Mouse (Mus musculus) spleen, adult 2 months (tissue): ENCODE data around the gene Gabbr2. TPM values are rescaled to one million over a fixed set of nuclear protein-coding genes. Genes with fewer than 3 reads are reported as not detected.

ENCODE experiments used
- DNase-seq, 2 experiments: peaks; one replicate each; pipeline versions ENCODE4 v3.0.0 to v3.0.0-alpha.2; 2012 to 2021; ENCODE audit warnings: low spot score in 2 of 2, low read depth in 1 of 2
- H3K27ac ChIP-seq: fragments of 200-500 bp; 2 replicates; pipeline ENCODE4 v1.5.1; 2012; ENCODE audit warnings: low read length, inconsistent platforms; ENCODE audit not compliant: insufficient read depth
- H3K27me3 ChIP-seq: fragments of 200-500 bp; 2 replicates; pipeline ENCODE4 v1.6.1; 2012; ENCODE audit warnings: mild to moderate bottlenecking, moderate library complexity, low read length, inconsistent platforms; ENCODE audit not compliant: control insufficient read depth, insufficient read depth
- H3K36me3 ChIP-seq: fragments of 200-500 bp; 2 replicates; pipeline ENCODE4 v1.6.1; 2012; ENCODE audit warnings: mild to moderate bottlenecking, low read length, inconsistent platforms; ENCODE audit not compliant: control insufficient read depth, insufficient read depth
- H3K4me1 ChIP-seq: fragments of 200-500 bp; 2 replicates; pipeline ENCODE4 v1.6.1; 2011; ENCODE audit warnings: inconsistent platforms; ENCODE audit not compliant: control insufficient read depth, insufficient read depth, insufficient read length
- H3K4me3 ChIP-seq: fragments of 200-500 bp; 2 replicates; pipeline ENCODE4 v1.5.1; 2011; ENCODE audit warnings: mild to moderate bottlenecking, inconsistent platforms; ENCODE audit not compliant: insufficient read depth, insufficient read length; ENCODE audit errors: extremely low read depth
- CTCF ChIP-seq: fragments of 200-500 bp; IDR thresholded peaks from 2 replicates; pipeline ENCODE4 v1.5.1; 2011; ENCODE audit warnings: mild to moderate bottlenecking, inconsistent platforms; ENCODE audit not compliant: insufficient read depth, insufficient read length, insufficient replicate concordance; ENCODE audit errors: extremely low read depth
- POLR2A ChIP-seq: fragments of 200-500 bp; IDR thresholded peaks from 2 replicates; pipeline ENCODE4 v1.6.1; 2011; ENCODE audit warnings: low read depth, low read length, inconsistent platforms
- whole genome bisulfite sequencing: fragments of 180-500 bp; shearing (Covaris S2); methylation state at CpG from one replicate; pipeline ENCODE4 v1.1.7; 2018; 5-methylcytosine and 5-hydroxymethylcytosine counted together
- polyA plus RNA-seq: library from polyadenylated mRNA; depleted of rRNA; stranded (reverse); fragments of >200 nt; gene quantifications from 2 replicates; pipeline ENCODE4 v1.2.3, GENCODE M21; 2012

Gene Gabbr2
- polyA plus RNA-seq, 1 experiment: not detected

DNA sequence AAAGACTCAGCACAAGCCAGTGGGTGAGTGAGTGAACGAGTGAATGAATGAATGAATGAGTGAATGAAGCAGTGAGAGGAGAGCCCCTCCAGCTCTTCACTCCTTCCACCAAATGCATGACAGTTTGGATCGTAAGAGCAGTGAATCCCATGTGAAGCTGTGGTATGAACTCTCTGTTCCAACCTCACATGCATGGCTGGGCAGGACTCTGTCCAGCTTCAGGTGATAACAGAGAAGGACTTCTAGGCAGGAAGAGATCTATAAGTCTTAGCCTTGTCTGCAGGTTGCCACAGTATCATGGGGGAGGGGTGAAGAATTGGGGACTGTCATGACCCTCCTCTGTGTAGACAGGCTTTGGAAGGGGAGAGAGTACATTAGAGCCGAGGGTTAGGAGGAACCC, 122.8 kb downstream of the Gabbr2 start:
- no peak overlapping the region for H3K4me3 ChIP-seq
- TF ChIP-seq CTCF (no peak), POLR2A (no peak)
- no peaks in the 10 kb centered on the region; the same call in 1 of the 2 replicates for H3K4me1 ChIP-seq
- H3K36me3 ChIP-seq: no peaks in the 10 kb centered on the region
- DNase-seq: no peak
- no peak overlapping the region for H3K27ac ChIP-seq
- 87% methylated on average over 3 of the region's 3 CpGs for WGBS
- no peaks in the 10 kb centered on the region for H3K27me3 ChIP-seq

DNA sequence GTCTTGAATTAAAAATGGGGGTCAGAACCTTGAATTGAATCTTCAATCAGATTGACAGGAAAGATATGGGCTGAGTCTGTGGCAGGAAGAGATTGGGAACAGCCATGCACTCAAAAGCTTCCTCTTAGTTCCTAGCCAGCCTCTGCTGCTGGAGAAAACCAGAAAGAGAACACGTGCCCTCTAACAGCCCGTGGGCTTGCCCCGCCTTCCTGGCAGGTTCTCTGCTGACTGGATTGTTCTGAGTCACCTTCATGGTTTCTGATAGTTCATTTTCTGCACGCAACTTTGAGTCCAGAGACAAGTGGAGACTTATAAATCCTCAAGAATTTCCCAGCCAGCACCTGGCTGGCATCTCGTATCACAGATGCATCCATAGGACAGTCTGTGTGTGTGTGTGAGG, 123.5 kb downstream of the Gabbr2 start:
- no peak for DNase-seq
- Histone ChIP-seq H3K4me3 (no peak overlapping the region), H3K36me3 (no peaks in the 10 kb centered on the region), H3K4me1 (no peaks in the 10 kb centered on the region; the same call in 1 of the 2 replicates), H3K27ac (no peak overlapping the region), H3K27me3 (no peaks in the 10 kb centered on the region)
- TF ChIP-seq POLR2A (no peak), CTCF (no peak)
- WGBS: 9% methylated on average over 5 of the region's 5 CpGs

DNA sequence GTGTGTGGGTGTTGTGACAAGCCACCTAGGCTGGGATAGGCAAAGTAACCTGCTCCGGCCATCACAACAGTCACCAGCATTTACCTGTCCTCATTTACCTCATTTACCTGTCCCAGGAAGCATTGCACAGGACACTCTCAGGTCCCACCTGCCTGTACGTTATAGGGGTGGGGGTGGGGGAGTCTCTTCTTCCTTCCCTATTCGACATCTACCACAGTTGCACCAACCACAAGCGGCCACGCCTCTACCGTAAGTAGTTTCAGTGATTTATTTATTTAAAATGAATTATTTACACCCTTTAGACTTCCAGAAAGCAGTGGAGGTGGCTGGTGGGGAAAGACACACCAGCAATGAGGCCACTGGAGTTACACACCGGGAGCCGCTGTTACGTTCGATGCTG, 123.9 kb downstream of the Gabbr2 start:
- H3K27ac ChIP-seq: no peak overlapping the region
- H3K4me3 ChIP-seq: no peak overlapping the region
- 4% methylated on average over 10 of the region's 10 CpGs for WGBS
- no peaks in the 10 kb centered on the region; the same call in 1 of the 2 replicates for H3K4me1 ChIP-seq
- no peaks in the 10 kb centered on the region for H3K27me3 ChIP-seq
- no peak for DNase-seq
- H3K36me3 ChIP-seq: no peaks in the 10 kb centered on the region
- TF ChIP-seq POLR2A (no peak), CTCF (no peak)

DNA sequence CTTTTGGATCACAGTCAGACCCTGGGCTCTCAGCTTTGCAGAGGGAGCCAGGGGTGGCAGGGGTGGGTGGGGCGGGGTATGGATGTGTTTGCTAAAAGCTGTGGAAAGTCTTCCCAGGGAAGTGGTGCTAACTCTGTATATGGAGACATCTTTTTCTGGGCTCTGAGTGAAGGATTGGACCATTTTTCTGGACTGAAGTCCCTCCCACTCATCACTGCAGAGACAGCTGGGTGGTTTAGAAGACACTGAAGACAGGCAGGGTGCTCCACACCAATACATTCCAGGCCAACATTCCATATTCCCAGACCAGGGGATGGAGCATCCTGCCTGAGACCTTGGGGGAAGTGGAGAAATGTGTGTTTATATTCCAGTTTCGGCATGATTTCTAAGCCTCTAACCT, 125.6 kb downstream of the Gabbr2 start:
- TF ChIP-seq POLR2A (no peak), CTCF (no peak)
- 87% methylated on average over 2 of the region's 2 CpGs for WGBS

DNA sequence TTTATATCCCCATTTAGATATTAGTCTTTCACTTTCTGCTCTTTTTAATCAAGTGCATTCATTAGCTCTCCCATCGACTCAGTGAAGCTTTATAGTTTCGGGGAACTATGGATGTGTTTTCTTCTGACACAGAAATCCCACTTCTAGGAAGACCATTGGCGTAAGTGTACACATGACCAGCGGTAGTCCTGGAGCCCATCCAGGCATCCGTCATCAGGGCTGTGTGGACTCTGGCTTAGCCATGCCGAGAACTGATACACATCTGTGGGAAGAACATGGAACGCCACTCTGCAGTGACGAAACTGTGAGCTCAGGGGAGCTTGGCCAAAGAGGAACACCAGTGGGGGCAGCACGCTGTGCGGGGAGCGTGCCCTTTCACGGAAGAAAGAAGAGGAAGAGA, 128.0 kb downstream of the Gabbr2 start:
- H3K4me3 ChIP-seq: no peak overlapping the region
- no peaks in the 10 kb centered on the region for H3K27me3 ChIP-seq
- WGBS: 85% methylated on average over 12 of the region's 12 CpGs
- DNase-seq: no peak
- TF ChIP-seq POLR2A (no peak), CTCF (no peak)
- no peaks in the 10 kb centered on the region for H3K36me3 ChIP-seq
- no peaks in the 10 kb centered on the region; the same call in 1 of the 2 replicates for H3K4me1 ChIP-seq
- H3K27ac ChIP-seq: no peak overlapping the region

More for the DNA sequence above, 125.6 kb downstream of the Gabbr2 start:
- Histone ChIP-seq H3K4me3 (no peak overlapping the region), H3K27me3 (no peaks in the 10 kb centered on the region), H3K4me1 (no peaks in the 10 kb centered on the region; the same call in 1 of the 2 replicates), H3K27ac (no peak overlapping the region), H3K36me3 (no peaks in the 10 kb centered on the region)
- no peak for DNase-seq

DNA sequence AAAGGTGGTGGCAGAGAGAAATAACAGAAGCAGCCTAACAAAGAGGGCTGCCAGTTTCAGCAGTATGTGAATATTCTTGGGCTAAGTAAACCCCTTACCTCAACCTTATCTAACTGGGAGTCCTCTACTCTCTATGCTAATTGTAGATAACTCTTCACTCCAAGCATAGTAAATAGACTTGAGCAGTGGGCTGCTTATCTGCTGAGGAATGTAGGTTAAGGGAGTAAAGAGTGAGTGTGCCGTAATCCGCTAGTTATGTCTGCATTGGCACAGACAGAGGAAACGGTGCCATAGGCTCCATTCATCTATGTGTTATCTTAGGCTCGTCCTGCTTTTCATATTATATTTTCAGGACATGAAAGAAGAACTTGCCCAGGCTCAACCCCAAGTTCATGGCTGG, 129.0 kb downstream of the Gabbr2 start:
- 80% methylated on average over 4 of the region's 4 CpGs for WGBS
- Histone ChIP-seq H3K27me3 (no peaks in the 10 kb centered on the region), H3K27ac (no peak overlapping the region), H3K36me3 (no peaks in the 10 kb centered on the region), H3K4me1 (no peaks in the 10 kb centered on the region; the same call in 1 of the 2 replicates), H3K4me3 (no peak overlapping the region)
- no peak for DNase-seq
- TF ChIP-seq CTCF (no peak), POLR2A (no peak)

DNA sequence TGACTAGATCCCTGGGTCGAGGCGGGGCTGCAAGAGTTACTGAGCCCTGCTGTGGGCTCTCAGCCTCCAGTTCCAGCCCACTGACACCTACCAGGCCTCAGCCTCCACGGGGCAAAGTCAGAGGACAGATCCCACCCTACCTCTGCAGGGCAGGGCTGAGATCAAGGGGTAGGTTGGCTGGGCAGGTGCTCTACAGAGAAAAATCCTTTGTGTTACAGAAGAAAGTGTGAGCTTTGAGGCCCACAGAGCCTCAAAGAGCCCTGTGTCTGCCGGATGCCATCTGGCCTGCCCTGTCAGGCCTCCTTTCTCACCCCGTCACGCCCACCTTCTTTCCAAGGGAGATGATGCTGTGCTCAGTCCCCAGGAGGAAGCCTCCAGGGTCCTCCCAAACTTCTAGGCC, 131.1 kb downstream of the Gabbr2 start:
- 80% methylated on average over 6 of the region's 6 CpGs for WGBS
- Histone ChIP-seq H3K4me1 (no peaks in the 10 kb centered on the region), H3K36me3 (no peaks in the 10 kb centered on the region), H3K27me3 (no peaks in the 10 kb centered on the region), H3K27ac (no peak overlapping the region), H3K4me3 (no peak overlapping the region)
- no peak for DNase-seq
- TF ChIP-seq CTCF (no peak), POLR2A (no peak)
